19 mouse cellular contexts compared by ENCODE assay signal in genomic region chr19:29887476-29887875, GRCm38 (mm10). TPM values are rescaled to one million over a fixed set of nuclear protein-coding genes. Genes with fewer than 3 reads are reported as not detected.
"Had no signal": no experiment of that assay in that cellular context is flagged by ENCODE, and none has a peak within 500 bp of the region (broad histone marks: within the 10 kb centered on the region; RNA-seq: fewer than 3 reads in every experiment).

No protein-coding gene starts in this region.

- DNase-seq: gastrocnemius, adult 2 months; gastrocnemius, postnatal 10 days; gastrocnemius, postnatal 25 days; heart, adult 18-20 months; heart, postnatal 10 days; kidney, adult 18-20 months; kidney, adult 8-10 months; kidney, postnatal 10 days; kidney, postnatal 25 days; kidney, postnatal 4 days; layer of hippocampus, adult 9-11 months; layer of hippocampus, postnatal 36 days; left cerebral cortex, postnatal 4 days had no signal

- ATAC-seq: hindbrain, embryonic 16.5 days; inflammation-experienced regulatory T-cells, adult 6 months; intestine, embryonic 15.5 days; intestine, postnatal 0 days; liver, embryonic 12.5 days had no signal

RNA-seq across cellular contexts. Expression of gene Il33, which starts 37.4 kb away (rescaled TPM):
- total RNA-seq: granulocyte monocyte progenitor cell, adult 5-6 weeks had no signal
